Mouse (Mus musculus): ENCODE data around the gene Ttc39b. TPM values are rescaled to one million over a fixed set of nuclear protein-coding genes. Genes with fewer than 3 reads are reported as not detected.

The Ttc39b gene
- total and polyA plus RNA-seq, 3 experiments, result 11.3 to 109 (median 21.1) TPM

GRCm38 (mm10) chr4:83225633-83226360 lies 98.3 kb downstream of the Ttc39b start:
- no peak for DNase-seq (ENCODE audit: low read depth, low spot score)
- Histone ChIP-seq H3K27ac (ENCODE audit: control insufficient read depth, low read depth, low read length) (no peak overlapping the region), H3K4me3 (ENCODE audit: control insufficient read depth in 1 of 2, insufficient read depth in 1 of 2, low read depth in 2 of 2, low read length in 2 of 2) (no peak overlapping the region), H3K4me1 (ENCODE audit: control insufficient read depth in 1 of 2, insufficient read depth in 2 of 2, low read length in 2 of 2) (no peaks in the 10 kb centered on the region), H3K9me3 (replicated peaks; ENCODE audit: insufficient read depth, low read length) (no peaks in the 10 kb centered on the region), H3K36me3 (ENCODE audit: control insufficient read depth in 1 of 2, insufficient read depth in 2 of 2, low read length in 2 of 2) (no peaks in the 10 kb centered on the region; a peak in 1 of 4 replicates), H3K79me2 (ENCODE audit: control insufficient read depth, insufficient read depth, low read length, poor library complexity) (no peaks in the 10 kb centered on the region), H3K9ac (ENCODE audit: control insufficient read depth, low read depth, low read length, poor library complexity, severe bottlenecking) (no peak overlapping the region), H3K27me3 (ENCODE audit: control insufficient read depth in 1 of 2, insufficient read depth in 2 of 2, low read length in 2 of 2) (no peaks in the 10 kb centered on the region)
- no peak for TF ChIP-seq ELF1 (IDR thresholded peaks at IDR 0.05; ENCODE audit: low read depth, low read length)
- no peak for TF ChIP-seq EP300 (IDR thresholded peaks at IDR 0.05; ENCODE audit: low read depth in 1 of 2, low read length in 2 of 2)
- no peak for TF ChIP-seq MYC (IDR thresholded peaks at IDR 0.05; ENCODE audit: low read depth, low read length)
- no peak for TF ChIP-seq E2F4 (IDR thresholded peaks at IDR 0.05; ENCODE audit: borderline replicate concordance, low read depth, low read length)
- TF ChIP-seq MXI1 (IDR thresholded peaks at IDR 0.05; ENCODE audit: low read depth, low read length), result no peak
- no peak for TF ChIP-seq GATA1 (IDR thresholded peaks at IDR 0.05; ENCODE audit: low read depth, low read length)
- no peak for TF ChIP-seq CHD1 (IDR thresholded peaks at IDR 0.05; ENCODE audit: low read depth, low read length)
- TF ChIP-seq CTCF (IDR thresholded peaks at IDR 0.05 in 2 of 3, conservative IDR thresholded peaks at IDR 0.05 in 1 of 3; ENCODE audit: control insufficient read depth in 1 of 3, insufficient read depth in 1 of 3, low read depth in 2 of 3, low read length in 3 of 3, poor library complexity in 1 of 3, severe bottlenecking in 1 of 3), result no peak
- no peak for TF ChIP-seq MEF2A (IDR thresholded peaks at IDR 0.05; ENCODE audit: extremely low read depth, insufficient replicate concordance, low read depth, low read length, poor library complexity, severe bottlenecking)
- no peak for TF ChIP-seq NELFE (IDR thresholded peaks at IDR 0.05; ENCODE audit: low read depth, low read length)
- TF ChIP-seq USF1 (IDR thresholded peaks at IDR 0.05; ENCODE audit: low read depth, low read length), result no peak
- TF ChIP-seq MAZ (IDR thresholded peaks at IDR 0.05; ENCODE audit: low read depth, low read length), result no peak
- TF ChIP-seq RCOR1 (IDR thresholded peaks at IDR 0.05; ENCODE audit: low read depth, low read length), result no peak
- no peak for TF ChIP-seq SMC3 (IDR thresholded peaks at IDR 0.05; ENCODE audit: low read depth, low read length)

- 0 out of 2 replicates have a peak, but pooled peaks have one; percentile 7 for TF ChIP-seq SMC3 (IDR thresholded peaks at IDR 0.05; ENCODE audit: low read depth, low read length)
- no peak for TF ChIP-seq CHD2 (IDR thresholded peaks at IDR 0.05; ENCODE audit: low read length)
- peak in 2 of 3 experiments; percentile 59 to 63; a peak in 4 of 6 replicates for TF ChIP-seq CTCF (IDR thresholded peaks at IDR 0.05 in 2 of 3, conservative IDR thresholded peaks at IDR 0.05 in 1 of 3; ENCODE audit: control insufficient read depth in 1 of 3, insufficient read depth in 1 of 3, low read depth in 2 of 3, low read length in 3 of 3, poor library complexity in 1 of 3, severe bottlenecking in 1 of 3)
- no peaks in the 10 kb centered on the region for H3K79me2 ChIP-seq (ENCODE audit: control insufficient read depth, insufficient read depth, low read length, poor library complexity)
- no peaks in the 10 kb centered on the region; a peak in 1 of 4 replicates for H3K36me3 ChIP-seq (ENCODE audit: control insufficient read depth in 1 of 2, insufficient read depth in 2 of 2, low read length in 2 of 2)
- no peak overlapping the region for H3K4me3 ChIP-seq (ENCODE audit: control insufficient read depth in 1 of 2, insufficient read depth in 1 of 2, low read depth in 2 of 2, low read length in 2 of 2)
- no peaks in the 10 kb centered on the region for H3K27me3 ChIP-seq (ENCODE audit: control insufficient read depth in 1 of 2, insufficient read depth in 2 of 2, low read length in 2 of 2)
- no peaks in the 10 kb centered on the region for H3K4me1 ChIP-seq (ENCODE audit: control insufficient read depth in 1 of 2, insufficient read depth in 2 of 2, low read length in 2 of 2)
- no peak overlapping the region for H3K27ac ChIP-seq (ENCODE audit: control insufficient read depth, low read depth, low read length)
- no peaks in the 10 kb centered on the region for H3K9me3 ChIP-seq (replicated peaks; ENCODE audit: insufficient read depth, low read length)
- H3K9ac ChIP-seq (ENCODE audit: control insufficient read depth, low read depth, low read length, poor library complexity, severe bottlenecking), result no peak overlapping the region
- DNase-seq (ENCODE audit: low read depth, low spot score), result peak; percentile 62
These were observed 99.8 kb downstream of the Ttc39b start for GRCm38 (mm10) chr4:83224242-83224641.
